Comparison of ENCODE assay signal across 12 mouse cellular contexts in genomic region chr7:109525740-109526663, GRCm38 (mm10). TPM values are rescaled to one million over a fixed set of nuclear protein-coding genes. Genes with fewer than 3 reads are reported as not detected.
DNase-seq lines count a peak whose midpoint lies in the region; ATAC-seq and TF ChIP-seq lines count a peak whose summit lies in the region.
"Had no signal": no experiment of that assay in that cellular context is flagged by ENCODE, and none has a peak within 500 bp of the region (broad histone marks: within the 10 kb centered on the region; RNA-seq: fewer than 3 reads in every experiment).

No protein-coding gene starts in this region.

- H3K4me1 ChIP-seq in heart, postnatal 0 days (ENCODE audit: control insufficient read depth, insufficient read depth) = peaks cover 6% of the 10 kb centered on the region; the same call in 1 of the 2 replicates
- peaks cover 0 to 57% of the 10 kb centered on the region in 2 experiments; a peak in 2 of 4 replicates for H3K4me1 ChIP-seq in CH12.LX (ENCODE audit: control insufficient read depth in 1 of 2, insufficient read depth in 2 of 2)
- peaks cover 21% of the 10 kb centered on the region for H3K4me1 ChIP-seq in brown adipose tissue, adult 24 weeks (ENCODE audit: control insufficient read depth, insufficient read depth, insufficient read length, low read length)

- TF ChIP-seq POLR2A in CH12.LX (IDR thresholded peaks at IDR 0.05; ENCODE audit: low read depth, low read length) = no peak

- no peaks in the 10 kb centered on the region for H3K9me3 ChIP-seq in heart, postnatal 0 days (replicated peaks; ENCODE audit: control insufficient read depth, low read length)
- no peaks in the 10 kb centered on the region for H3K9me3 ChIP-seq in CH12.LX (replicated peaks; ENCODE audit: low read length)

- TF ChIP-seq CTCF in heart, postnatal 0 days (IDR thresholded peaks at IDR 0.05; ENCODE audit: low read depth) = no peak
- no peak for TF ChIP-seq CTCF in CH12.LX (conservative IDR thresholded peaks at IDR 0.05 in 1 of 2, IDR thresholded peaks at IDR 0.05 in 1 of 2; ENCODE audit: low read depth in 2 of 2, low read length in 2 of 2)

- no peak for TF ChIP-seq EP300 in heart, postnatal 0 days (IDR thresholded peaks at IDR 0.05; ENCODE audit: low read depth)
- TF ChIP-seq EP300 in CH12.LX (IDR thresholded peaks at IDR 0.05; ENCODE audit: low read length) = no peak

- no peak for TF ChIP-seq RAD21 in CH12.LX (IDR thresholded peaks at IDR 0.05; ENCODE audit: low read depth, low read length)

- no peak overlapping the region; the same call in 1 of the 2 replicates for H3K9ac ChIP-seq in heart, postnatal 0 days (replicated peaks; ENCODE audit: low read depth, low read length)
- H3K9ac ChIP-seq in CH12.LX (ENCODE audit: insufficient read depth, low read depth) = no peak overlapping the region

- H3K4me2 ChIP-seq in heart, postnatal 0 days (ENCODE audit: low read depth, low read length) = no peak overlapping the region
- no peak overlapping the region for H3K4me2 ChIP-seq in CH12.LX (ENCODE audit: insufficient read depth, low read depth, poor library complexity, severe bottlenecking)

- no peak overlapping the region for H3K4me3 ChIP-seq in heart, postnatal 0 days (ENCODE audit: low read depth, low read length)
- no peak overlapping the region for H3K4me3 ChIP-seq in CH12.LX (replicated peaks in 1 of 3; ENCODE audit: low read depth in 2 of 3, low read length in 2 of 3, poor library complexity in 1 of 3)
- H3K4me3 ChIP-seq in brown adipose tissue, adult 24 weeks (ENCODE audit: insufficient read depth, low read depth, low read length) = no peak overlapping the region
- H3K4me3 ChIP-seq: erythroblast, embryonic 14.5 days had no signal

- H3K36me3 ChIP-seq in heart, postnatal 0 days (replicated peaks; ENCODE audit: control insufficient read depth, insufficient read depth, low read length) = peaks cover 87% of the 10 kb centered on the region
- H3K36me3 ChIP-seq in CH12.LX (replicated peaks in 1 of 2; ENCODE audit: control insufficient read depth in 1 of 2, insufficient read depth in 1 of 2, low read length in 1 of 2) = peaks cover 42 to 76% of the 10 kb centered on the region in 2 experiments

- peak overlapping the region; percentile 53 for H3K27ac ChIP-seq in heart, postnatal 0 days (ENCODE audit: low read depth)
- H3K27ac ChIP-seq in CH12.LX (ENCODE audit: insufficient read depth, low read depth) = no peak overlapping the region
- H3K27ac ChIP-seq in brown adipose tissue, adult 24 weeks (replicated peaks; ENCODE audit: low read depth, low read length) = peak overlapping the region; percentile 68

- H3K27me3 ChIP-seq in heart, postnatal 0 days (ENCODE audit: control insufficient read depth, insufficient read depth, low read length) = no peaks in the 10 kb centered on the region
- H3K27me3 ChIP-seq in CH12.LX (replicated peaks) = no peaks in the 10 kb centered on the region

- in situ Hi-C loops in CH12.LX (cut with MboI; ENCODE audit: low pct_ligation_motif_present, low pct_unique_long_range_greater_than_20kb, low sequenced_read_pairs) = loop anchor here (5.0 to 10.0 kb wide), 2 partner anchors 96 to 179 kb away; partner anchors contain the start of genes Akip1 and St5

- H3K79me2 ChIP-seq in CH12.LX (replicated peaks; ENCODE audit: control insufficient read depth, extremely low read depth, insufficient read depth, poor library complexity, severe bottlenecking) = peaks cover 17% of the 10 kb centered on the region

- WGBS in heart, postnatal 0 days = 57% methylated on average over 16 of the region's 16 CpGs

- dilution Hi-C loops in CH12.LX (cut with MboI; ENCODE audit: extremely low pct_ligation_motif_present, extremely low pct_unique_long_range_greater_than_20kb, low sequenced_read_pairs) = no loop called here

- ATAC-seq in heart, postnatal 0 days (ENCODE audit: insufficient read depth, low read depth) = no peak

- no peak for DNase-seq in heart, postnatal 0 days (ENCODE audit: low spot score)
- no peak for DNase-seq in heart, adult 8-10 months (ENCODE audit: low spot score)
- DNase-seq in CH12.LX (ENCODE audit: extremely low read depth) = no peak
- DNase-seq in kidney, postnatal 36 days = peak; percentile 58 to 59
- no peak for DNase-seq in cerebellum, postnatal 14 days
- DNase-seq in gastrocnemius, postnatal 25 days = no peak
- DNase-seq: adrenal gland, postnatal 25 days; cerebellum, adult 9-11 months; lung, postnatal 14 days; right cerebral cortex, postnatal 14 days had no signal

TF ChIP-seq in CH12.LX, 34 proteins besides CTCF, POLR2A, EP300 and RAD21:
- TF ChIP-seq POLR2AphosphoS2 (IDR thresholded peaks at IDR 0.05; ENCODE audit: low read depth, low read length) = peak; percentile 82
- no peak for TF ChIP-seq PAX5 (IDR thresholded peaks at IDR 0.05; ENCODE audit: low read length)

RNA-seq across cellular contexts. Expression of gene Rpl27a, which starts 7.1 kb away (rescaled TPM):
- total RNA-seq in heart, postnatal 0 days (2014; rRNA removed; ENCODE audit: low replicate concordance) = 267 and 380 TPM in 2 replicates
- polyA plus RNA-seq in heart, postnatal 0 days (2015; fragmentation: Nextera tagmentation; extraction: Ambion mirVana) = 66.4 and 68.8 TPM in 2 replicates
- 100 to 1,000 TPM in 2 of 4 experiments, 10 to 100 TPM in 2; 82.2 to 125 (median 99.4) TPM for total RNA-seq in heart, adult 8-10 months (2022)
- 1,338 and 1,365 TPM in 2 replicates for total RNA-seq in CH12.LX (2012; rRNA removed)
- 929 and 1,216 TPM in 2 replicates for total RNA-seq in CH12.LX (2014; rRNA removed)
- 230 and 249 TPM in 2 replicates for polyA plus RNA-seq in CH12.LX (2012; ENCODE audit: insufficient read length, low read depth)
- 113 and 190 TPM in 2 replicates for polyA plus RNA-seq in brown adipose tissue, adult 24 weeks (2012; ENCODE audit: insufficient read depth, insufficient read length, missing spikeins)
- 10 to 100 TPM; 58.5 to 72.2 TPM for total RNA-seq in gastrocnemius, postnatal 25 days (2021)

RNA-seq across cellular contexts. Expression of gene Trim66, which starts 18.1 kb away (rescaled TPM):
- total RNA-seq in heart, postnatal 0 days (2014; rRNA removed; ENCODE audit: low replicate concordance) = 0.08 TPM in 1 of 2 replicates, not detected in the other
- polyA plus RNA-seq in heart, postnatal 0 days (2015; fragmentation: Nextera tagmentation; extraction: Ambion mirVana) = not detected in 2 replicates
- total RNA-seq in heart, adult 8-10 months (2022) = under 1 TPM; 0.13 to 0.37 (median 0.15) TPM
- total RNA-seq in CH12.LX (2012; rRNA removed) (0.08 TPM in 2 replicates), CH12.LX (2014; rRNA removed) (0.12 and 0.15 TPM in 2 replicates)
- polyA plus RNA-seq in CH12.LX (2012; ENCODE audit: insufficient read length, low read depth) = 0.49 and 0.67 TPM in 2 replicates
- polyA plus RNA-seq in brown adipose tissue, adult 24 weeks (2012; ENCODE audit: insufficient read depth, insufficient read length, missing spikeins) = 0.38 TPM in 1 of 2 replicates, not detected in the other
- under 1 TPM; 0.13 TPM for total RNA-seq in gastrocnemius, postnatal 25 days (2021)
- polyA plus RNA-seq: erythroblast, embryonic 14.5 days had no signal

Comparison
In these comparisons a context has a peak if more than half of its experiments do, and no peak if none do; other contexts are left out.
1. DNase-seq: peak in kidney, postnatal 36 days (2 of 2); none in heart, postnatal 0 days (single experiment), heart, adult 8-10 months (single experiment), CH12.LX (single experiment), cerebellum, postnatal 14 days (0 of 2) and gastrocnemius, postnatal 25 days (single experiment).